Mouse (Mus musculus): ENCODE data around the gene Ttc7b. TPM values are rescaled to one million over a fixed set of nuclear protein-coding genes. Genes with fewer than 3 reads are reported as not detected.

The Ttc7b gene
- polyA plus RNA-seq, 1 experiment from 2014 or later: 4.6 TPM

DNA sequence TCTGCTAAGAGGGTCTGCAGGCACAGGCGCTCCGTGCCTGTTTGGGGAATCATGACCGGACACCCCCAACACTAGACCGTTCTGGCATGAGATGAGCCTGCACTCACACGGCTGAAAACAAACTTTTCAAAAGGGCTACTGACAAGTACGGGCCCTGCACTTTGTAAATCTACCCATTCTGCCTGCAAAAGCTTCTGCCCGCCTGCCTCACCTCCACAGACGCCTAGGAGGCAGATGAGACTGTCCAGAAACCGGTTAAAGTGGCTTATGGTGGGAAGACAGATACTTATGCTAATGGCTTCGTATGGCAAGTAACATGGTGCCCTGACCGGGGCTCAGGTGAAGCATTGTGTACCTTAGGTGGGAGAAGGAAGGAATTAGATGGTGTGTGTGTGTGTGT is 16.5 kb upstream of the Ttc7b start:
- Histone ChIP-seq H3K9ac (no peak overlapping the region), H3K9me3 (no peaks in the 10 kb centered on the region), H3K4me3 (no peak overlapping the region), H3K27me3 (no peaks in the 10 kb centered on the region), H3K4me1 (peaks cover 15% of the 10 kb centered on the region), H3K4me2 (no peak overlapping the region), H3K27ac (no peak overlapping the region), H3K36me3 (no peaks in the 10 kb centered on the region)
- 66% methylated on average over 11 of the region's 11 CpGs for WGBS
- no peak for ATAC-seq (ENCODE audit: borderline replicate concordance, extremely low read depth, low FRiP score, low TSS enrichment)

DNA sequence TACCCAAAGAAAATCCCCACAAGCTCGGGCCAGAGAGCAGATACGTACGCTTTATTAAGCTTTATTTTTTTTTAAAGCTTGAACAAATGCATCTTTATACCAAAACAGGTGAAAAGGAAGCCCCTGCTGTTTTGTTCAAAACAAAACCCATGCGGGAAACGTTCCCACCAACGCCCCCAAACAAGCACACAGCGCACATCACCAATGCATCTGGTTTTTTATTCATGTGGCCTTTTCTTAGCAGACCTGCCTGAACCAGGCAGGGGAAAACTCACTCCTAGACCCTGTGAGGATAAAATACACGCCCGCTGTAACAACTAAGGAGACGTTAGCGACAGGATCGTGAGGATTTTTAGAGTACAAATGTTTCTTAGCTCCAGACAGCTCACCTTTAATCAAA is 14.4 kb upstream of the Ttc7b start:
- Histone ChIP-seq H3K4me1 (peaks cover 15% of the 10 kb centered on the region), H3K36me3 (no peaks in the 10 kb centered on the region), H3K4me2 (no peak overlapping the region), H3K9ac (no peak overlapping the region), H3K27ac (peak overlapping the region; percentile 67; the same call in 1 of the 2 replicates), H3K9me3 (no peaks in the 10 kb centered on the region), H3K4me3 (no peak overlapping the region), H3K27me3 (no peaks in the 10 kb centered on the region)
- no peak for ATAC-seq (ENCODE audit: borderline replicate concordance, extremely low read depth, low FRiP score, low TSS enrichment)
- 85% methylated on average over 12 of the region's 12 CpGs for WGBS

DNA sequence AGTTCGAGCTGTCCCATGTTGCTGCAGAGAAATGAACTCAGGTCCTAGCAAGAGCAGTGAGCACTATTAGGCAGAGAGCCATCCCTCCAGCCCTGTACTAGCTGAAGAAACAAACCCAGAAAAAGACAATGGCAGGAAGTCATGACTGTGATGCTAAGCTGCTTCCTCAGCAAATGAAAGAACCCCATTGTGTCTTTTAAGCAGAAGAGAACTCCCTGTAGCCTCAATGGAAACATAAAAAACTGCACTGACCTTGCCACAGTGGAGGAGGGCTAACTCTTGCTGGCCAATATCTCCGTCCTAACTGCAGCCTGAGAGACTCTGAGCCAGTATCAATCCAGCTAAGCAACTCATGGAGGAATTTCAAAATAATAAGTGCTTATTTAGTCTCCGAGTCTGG is 13.4 kb upstream of the Ttc7b start:
- Histone ChIP-seq H3K27ac (peak overlapping the region; percentile 67), H3K9me3 (no peaks in the 10 kb centered on the region), H3K27me3 (no peaks in the 10 kb centered on the region), H3K4me2 (no peak overlapping the region), H3K9ac (no peak overlapping the region), H3K36me3 (no peaks in the 10 kb centered on the region), H3K4me1 (peaks cover 9% of the 10 kb centered on the region), H3K4me3 (no peak overlapping the region)
- 37% methylated on average over 3 of the region's 3 CpGs for WGBS
- no peak for ATAC-seq (ENCODE audit: borderline replicate concordance, extremely low read depth, low FRiP score, low TSS enrichment)

- H3K36me3 ChIP-seq: no peaks in the 10 kb centered on the region
- H3K4me1 ChIP-seq: peaks cover 10% of the 10 kb centered on the region; the same call in 1 of the 2 replicates
- 72% methylated on average over 4 of the region's 4 CpGs for WGBS
- no peak overlapping the region for H3K4me3 ChIP-seq
- ATAC-seq (ENCODE audit: borderline replicate concordance, extremely low read depth, low FRiP score, low TSS enrichment): no peak
- H3K4me2 ChIP-seq: no peak overlapping the region
- no peak overlapping the region for H3K9ac ChIP-seq
- no peaks in the 10 kb centered on the region for H3K9me3 ChIP-seq
- no peaks in the 10 kb centered on the region for H3K27me3 ChIP-seq
- no peak overlapping the region for H3K27ac ChIP-seq
These were observed 12.6 kb upstream of the Ttc7b start for GRCm38 (mm10) chr12:100533209-100533608.

- Histone ChIP-seq H3K9ac (no peak overlapping the region), H3K27me3 (no peaks in the 10 kb centered on the region), H3K4me1 (peaks cover 20% of the 10 kb centered on the region; the same call in 1 of the 2 replicates), H3K4me3 (no peak overlapping the region), H3K9me3 (no peaks in the 10 kb centered on the region), H3K4me2 (no peak overlapping the region), H3K27ac (no peak overlapping the region), H3K36me3 (no peaks in the 10 kb centered on the region)
- WGBS: 39% methylated on average over 1 of the region's 1 CpGs
- ATAC-seq (ENCODE audit: borderline replicate concordance, extremely low read depth, low FRiP score, low TSS enrichment): no peak
These were observed 11.1 kb upstream of the Ttc7b start for GRCm38 (mm10) chr12:100531740-100532139.

GRCm38 (mm10) chr12:100530871-100531270 is 10.2 kb upstream of the Ttc7b start:
- no peak overlapping the region for H3K4me2 ChIP-seq
- H3K9ac ChIP-seq: no peak overlapping the region
- H3K27me3 ChIP-seq: no peaks in the 10 kb centered on the region
- no peak overlapping the region for H3K4me3 ChIP-seq
- peaks cover 20% of the 10 kb centered on the region; the same call in 1 of the 2 replicates for H3K4me1 ChIP-seq
- no peak overlapping the region for H3K27ac ChIP-seq
- ATAC-seq (ENCODE audit: borderline replicate concordance, extremely low read depth, low FRiP score, low TSS enrichment): no peak
- H3K9me3 ChIP-seq: no peaks in the 10 kb centered on the region
- no peaks in the 10 kb centered on the region for H3K36me3 ChIP-seq
- 62% methylated on average over 5 of the region's 5 CpGs for WGBS

- H3K4me3 ChIP-seq: no peak overlapping the region
- H3K9ac ChIP-seq: no peak overlapping the region
- H3K9me3 ChIP-seq: no peaks in the 10 kb centered on the region
- no peak overlapping the region for H3K27ac ChIP-seq
- WGBS: 81% methylated on average over 5 of the region's 5 CpGs
- no peaks in the 10 kb centered on the region for H3K36me3 ChIP-seq
- ATAC-seq (ENCODE audit: borderline replicate concordance, extremely low read depth, low FRiP score, low TSS enrichment): no peak
- H3K4me1 ChIP-seq: peaks cover 20% of the 10 kb centered on the region; the same call in 1 of the 2 replicates
- no peak overlapping the region for H3K4me2 ChIP-seq
- no peaks in the 10 kb centered on the region for H3K27me3 ChIP-seq
These were observed 9.0 kb upstream of the Ttc7b start for GRCm38 (mm10) chr12:100529651-100530050.

GRCm38 (mm10) chr12:100529172-100529571 is 8.5 kb upstream of the Ttc7b start:
- Histone ChIP-seq H3K4me2 (no peak overlapping the region), H3K36me3 (no peaks in the 10 kb centered on the region), H3K9ac (no peak overlapping the region), H3K4me1 (peaks cover 20% of the 10 kb centered on the region; the same call in 1 of the 2 replicates), H3K4me3 (no peak overlapping the region), H3K27me3 (no peaks in the 10 kb centered on the region), H3K9me3 (no peaks in the 10 kb centered on the region), H3K27ac (no peak overlapping the region)
- no peak for ATAC-seq (ENCODE audit: borderline replicate concordance, extremely low read depth, low FRiP score, low TSS enrichment)
- 39% methylated on average over 8 of the region's 8 CpGs for WGBS

DNA sequence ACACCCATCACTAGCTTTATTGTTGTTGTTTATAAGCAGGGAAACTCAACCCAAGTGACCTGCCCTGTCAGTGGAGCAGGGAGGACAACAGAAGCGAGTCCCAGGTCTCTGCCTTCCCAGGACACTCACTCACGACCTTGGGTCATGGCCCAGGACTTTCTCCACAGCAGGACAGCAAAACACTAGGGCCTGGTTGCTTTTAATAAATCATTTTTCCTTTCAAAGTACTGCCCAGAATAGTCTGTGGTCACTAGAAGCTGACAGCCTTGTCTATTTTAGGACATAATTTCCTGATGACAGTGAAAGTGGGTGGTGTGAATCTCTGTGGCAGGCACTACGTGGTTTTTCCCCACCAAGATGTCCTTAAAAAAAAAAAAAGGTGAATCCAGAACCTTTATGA is 7.6 kb upstream of the Ttc7b start:
- 60% methylated on average over 3 of the region's 3 CpGs for WGBS
- H3K4me2 ChIP-seq: no peak overlapping the region

DNA sequence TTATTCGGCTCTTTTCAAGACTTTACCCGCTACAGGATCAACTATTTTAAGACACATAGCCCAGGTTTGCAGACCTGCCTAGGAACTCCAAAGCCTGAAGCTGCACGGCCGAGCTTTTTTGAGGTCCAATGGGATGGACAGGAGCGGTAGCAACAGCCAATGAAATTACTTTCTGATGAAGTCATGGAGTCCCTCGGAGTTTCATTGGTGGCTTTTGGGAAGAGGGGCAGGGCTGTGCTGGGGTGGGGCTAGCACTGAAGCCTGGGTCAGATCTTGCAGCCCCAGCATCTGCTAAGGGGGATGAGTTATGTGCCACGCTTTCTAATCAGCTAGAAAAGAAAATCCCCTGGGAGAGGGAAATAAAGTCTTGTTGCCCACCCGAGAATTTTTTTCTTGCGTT is 7.1 kb upstream of the Ttc7b start:
- no peaks in the 10 kb centered on the region for H3K36me3 ChIP-seq
- H3K4me3 ChIP-seq: peak overlapping the region; percentile 9; the same call in 1 of the 2 replicates
- peak overlapping the region; percentile 51 for H3K4me2 ChIP-seq
- H3K27ac ChIP-seq: no peak overlapping the region
- peak; percentile 93 for ATAC-seq (ENCODE audit: borderline replicate concordance, extremely low read depth, low FRiP score, low TSS enrichment)
- H3K9ac ChIP-seq: no peak overlapping the region
- H3K4me1 ChIP-seq: peaks cover 20% of the 10 kb centered on the region; the same call in 1 of the 2 replicates
- H3K9me3 ChIP-seq: no peaks in the 10 kb centered on the region
- H3K27me3 ChIP-seq: no peaks in the 10 kb centered on the region
- 10% methylated on average over 9 of the region's 9 CpGs for WGBS

More for the DNA sequence above, 7.6 kb upstream of the Ttc7b start:
- no peaks in the 10 kb centered on the region for H3K9me3 ChIP-seq
- peaks cover 20% of the 10 kb centered on the region; the same call in 1 of the 2 replicates for H3K4me1 ChIP-seq
- no peak overlapping the region for H3K4me3 ChIP-seq
- no peaks in the 10 kb centered on the region for H3K36me3 ChIP-seq
- ATAC-seq (ENCODE audit: borderline replicate concordance, extremely low read depth, low FRiP score, low TSS enrichment): no peak
- no peak overlapping the region for H3K27ac ChIP-seq
- H3K27me3 ChIP-seq: no peaks in the 10 kb centered on the region
- H3K9ac ChIP-seq: no peak overlapping the region

DNA sequence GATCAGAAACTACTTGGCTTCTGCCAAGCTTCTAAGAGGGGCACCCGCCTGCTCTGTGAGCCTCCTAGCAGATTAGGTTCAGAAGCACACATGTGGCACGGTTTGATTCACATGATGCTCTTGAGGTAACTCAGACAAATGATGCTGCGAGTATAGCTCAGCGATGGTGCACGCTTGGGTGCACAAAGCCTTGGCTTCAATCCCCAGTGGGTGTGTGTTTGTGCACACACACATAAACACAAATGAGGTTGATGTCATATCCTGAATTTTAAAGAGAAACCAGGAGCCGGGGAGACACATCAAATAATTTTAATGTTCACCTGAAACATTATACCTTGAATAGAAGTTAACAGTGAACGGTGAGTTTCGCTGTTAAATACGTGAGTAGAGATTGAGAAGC is 6.6 kb upstream of the Ttc7b start:
- no peaks in the 10 kb centered on the region for H3K27me3 ChIP-seq
- H3K9ac ChIP-seq: no peak overlapping the region
- peak overlapping the region; percentile 51 for H3K4me2 ChIP-seq
- 68% methylated on average over 9 of the region's 9 CpGs for WGBS
- peaks cover 20% of the 10 kb centered on the region; the same call in 1 of the 2 replicates for H3K4me1 ChIP-seq
- H3K36me3 ChIP-seq: no peaks in the 10 kb centered on the region
- no peak overlapping the region for H3K27ac ChIP-seq
- no peaks in the 10 kb centered on the region for H3K9me3 ChIP-seq
- ATAC-seq (ENCODE audit: borderline replicate concordance, extremely low read depth, low FRiP score, low TSS enrichment): no peak
- H3K4me3 ChIP-seq: peak overlapping the region; percentile 9; the same call in 1 of the 2 replicates

DNA sequence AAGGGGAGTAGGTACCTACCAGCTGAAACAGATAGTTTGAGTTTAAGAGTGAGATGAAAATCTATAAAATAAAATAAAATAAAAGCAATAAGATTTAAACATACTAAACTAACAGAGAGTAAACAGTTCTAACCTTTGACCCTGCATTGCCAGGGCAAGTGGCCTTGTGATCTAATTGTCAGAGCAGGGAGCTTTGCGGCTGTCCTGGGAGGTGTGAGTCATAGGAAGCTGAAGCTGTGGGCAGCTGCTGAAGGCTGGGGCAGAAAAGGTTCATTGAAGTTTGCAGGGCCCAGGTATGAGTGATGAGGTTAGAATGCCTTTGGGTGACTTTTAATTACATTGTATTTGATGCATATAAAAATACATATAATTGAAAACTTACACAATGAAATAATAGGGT is 5.3 kb upstream of the Ttc7b start:
- Histone ChIP-seq H3K9ac (no peak overlapping the region), H3K27ac (no peak overlapping the region), H3K27me3 (no peaks in the 10 kb centered on the region), H3K36me3 (no peaks in the 10 kb centered on the region), H3K4me3 (no peak overlapping the region), H3K4me1 (peaks cover 23% of the 10 kb centered on the region), H3K4me2 (no peak overlapping the region), H3K9me3 (no peaks in the 10 kb centered on the region)
- ATAC-seq (ENCODE audit: borderline replicate concordance, extremely low read depth, low FRiP score, low TSS enrichment): no peak
- 26% methylated on average over 1 of the region's 1 CpGs for WGBS
